Mouse (Mus musculus) MEL (cell line): Measurements from ENCODE around the gene Ablim1. TPM values are rescaled to one million over a fixed set of nuclear protein-coding genes. Genes with fewer than 3 reads are reported as not detected.

Source experiments
- DNase-seq: peaks from one replicate; pipeline ENCODE4 v3.0.0; 2011; ENCODE audit warnings: low read depth, low spot score
- H3K27ac ChIP-seq: 2 replicates; pipeline ENCODE4 v1.5.1; 2012; ENCODE audit warnings: low read depth, mild to moderate bottlenecking, control low read depth, low read length, moderate library complexity; ENCODE audit not compliant: control insufficient read depth
- H3K27me3 ChIP-seq, 2 experiments: fragments of 150-350 bp in 1 of 2; sonication (generic) in 1 of 2; 2 replicates each; pipeline ENCODE4 v1.6.1; 2012; ENCODE audit warnings: low read length in 2 of 2, mild to moderate bottlenecking in 2 of 2, improper control_type of control experiment in 1 of 2, moderate library complexity in 1 of 2; ENCODE audit not compliant: insufficient read depth in 2 of 2, control insufficient read depth in 1 of 2
- H3K36me3 ChIP-seq, 2 experiments: 2 replicates each; pipeline ENCODE4 v1.6.1; 2012 to 2014; ENCODE audit warnings: low read length in 2 of 2, improper control_type of control experiment in 1 of 2, inconsistent platforms in 1 of 2, mild to moderate bottlenecking in 1 of 2; ENCODE audit not compliant: insufficient read depth in 2 of 2, control insufficient read depth in 1 of 2
- H3K4me1 ChIP-seq, 2 experiments: fragments of 150-350 bp in 1 of 2; sonication (generic) in 1 of 2; 2 replicates each; pipeline ENCODE4 v1.6.1; 2012; ENCODE audit warnings: low read length in 2 of 2, improper control_type of control experiment in 1 of 2, mild to moderate bottlenecking in 1 of 2; ENCODE audit not compliant: insufficient read depth in 2 of 2, control insufficient read depth in 1 of 2
- H3K4me3 ChIP-seq, 2 experiments: fragments of 150-350 bp in 1 of 2; sonication (generic) in 1 of 2; 2 replicates each; pipeline ENCODE4 v1.5.1; 2012; ENCODE audit warnings: low read depth in 2 of 2, low read length in 2 of 2, mild to moderate bottlenecking in 2 of 2, moderate library complexity in 2 of 2, control low read depth in 1 of 2, improper control_type of control experiment in 1 of 2; ENCODE audit not compliant: control insufficient read depth in 1 of 2, insufficient read depth in 1 of 2
- H3K79me2 ChIP-seq: 2 replicates; pipeline ENCODE4 v1.6.1; 2012; ENCODE audit warnings: mild to moderate bottlenecking, low read length, moderate library complexity; ENCODE audit not compliant: control insufficient read depth, poor library complexity, insufficient read depth
- H3K9ac ChIP-seq: 2 replicates; pipeline ENCODE4 v1.6.1; 2012; ENCODE audit warnings: low read depth, mild to moderate bottlenecking, control low read depth, low read length, moderate library complexity; ENCODE audit not compliant: control insufficient read depth, poor library complexity, severe bottlenecking
- H3K9me3 ChIP-seq: fragments of 150-350 bp; sonication (generic); replicated peaks from 2 replicates; pipeline ENCODE4 v1.6.1; 2012; ENCODE audit warnings: mild to moderate bottlenecking, low read length, improper control_type of control experiment, moderate library complexity; ENCODE audit not compliant: insufficient read depth
- CHD1 ChIP-seq: IDR thresholded peaks from 2 replicates; pipeline ENCODE4 v1.6.1; 2012; ENCODE audit warnings: low read depth, mild to moderate bottlenecking, inconsistent platforms, low read length, improper control_type of control experiment
- CTCF ChIP-seq, 3 experiments: IDR thresholded peaks in 2 of 3; conservative IDR thresholded peaks in 1 of 3; 2 replicates each; pipeline ENCODE4 v1.5.1; 2011 to 2012; ENCODE audit warnings: low read length in 3 of 3, low read depth in 2 of 3, mild to moderate bottlenecking in 2 of 3, improper control_type of control experiment in 1 of 3, inconsistent platforms in 1 of 3, mixed read lengths in 1 of 3, moderate library complexity in 1 of 3; ENCODE audit not compliant: control insufficient read depth in 1 of 3, insufficient read depth in 1 of 3, poor library complexity in 1 of 3, severe bottlenecking in 1 of 3
- ELF1 ChIP-seq: IDR thresholded peaks from 2 replicates; pipeline ENCODE4 v1.6.1; 2014; ENCODE audit warnings: low read depth, mild to moderate bottlenecking, inconsistent platforms, low read length, improper control_type of control experiment, moderate library complexity
- EP300 ChIP-seq, 2 experiments: IDR thresholded peaks; 2 replicates each; pipeline ENCODE4 v1.6.1; 2011; ENCODE audit warnings: improper control_type of control experiment in 2 of 2, low read length in 2 of 2, low read depth in 1 of 2, mild to moderate bottlenecking in 1 of 2
- ETS1 ChIP-seq: IDR thresholded peaks from 2 replicates; pipeline ENCODE4 v1.6.1; 2012; ENCODE audit warnings: low read depth, mild to moderate bottlenecking, inconsistent platforms, low read length, improper control_type of control experiment, moderate library complexity
- HCFC1 ChIP-seq: IDR thresholded peaks from 2 replicates; pipeline ENCODE4 v1.6.1; 2012; ENCODE audit warnings: low read depth, mild to moderate bottlenecking, inconsistent platforms, low read length, improper control_type of control experiment, moderate library complexity
- MAX ChIP-seq: IDR thresholded peaks from 2 replicates; pipeline ENCODE4 v1.6.1; 2011; ENCODE audit warnings: low read length, improper control_type of control experiment
- MAZ ChIP-seq: IDR thresholded peaks from 2 replicates; pipeline ENCODE4 v1.6.1; 2012; ENCODE audit warnings: low read depth, mild to moderate bottlenecking, inconsistent platforms, low read length, improper control_type of control experiment
- MYC ChIP-seq: IDR thresholded peaks from 2 replicates; pipeline ENCODE4 v1.6.1; 2011; ENCODE audit warnings: low read depth, mild to moderate bottlenecking, low read length, improper control_type of control experiment, moderate library complexity
- NRF1 ChIP-seq: IDR thresholded peaks from 2 replicates; pipeline ENCODE4 v1.6.1; 2014; ENCODE audit warnings: low read depth, mild to moderate bottlenecking, inconsistent platforms, low read length, improper control_type of control experiment, moderate library complexity; ENCODE audit not compliant: poor library complexity, insufficient read depth, severe bottlenecking
- POLR2A ChIP-seq, 2 experiments: IDR thresholded peaks; 2 replicates each; pipeline ENCODE4 v1.6.1; 2011 to 2012; ENCODE audit warnings: low read length in 2 of 2, mild to moderate bottlenecking in 2 of 2, control low read depth in 1 of 2, improper control_type of control experiment in 1 of 2, low read depth in 1 of 2, moderate library complexity in 1 of 2; ENCODE audit not compliant: control insufficient read depth in 1 of 2, insufficient read depth in 1 of 2, poor library complexity in 1 of 2
- POLR2AphosphoS5 ChIP-seq: IDR thresholded peaks from 2 replicates; pipeline ENCODE4 v1.6.1; 2012; ENCODE audit warnings: low read depth, borderline replicate concordance, mild to moderate bottlenecking, inconsistent platforms, low read length, moderate library complexity, mixed read lengths
- SIN3A ChIP-seq: IDR thresholded peaks from 2 replicates; pipeline ENCODE4 v1.6.1; 2012; ENCODE audit warnings: low read length, improper control_type of control experiment, inconsistent platforms
- TAL1 ChIP-seq: IDR thresholded peaks from 2 replicates; pipeline ENCODE4 v1.6.1; 2012; ENCODE audit warnings: mild to moderate bottlenecking, inconsistent platforms, low read length, moderate library complexity, mixed read lengths
- TCF12 ChIP-seq: IDR thresholded peaks from 2 replicates; pipeline ENCODE4 v1.6.1; 2014; ENCODE audit warnings: low read depth, mild to moderate bottlenecking, inconsistent platforms, low read length, improper control_type of control experiment, moderate library complexity
- USF2 ChIP-seq, 2 experiments: IDR thresholded peaks; 2 replicates each; pipeline ENCODE4 v1.6.1; 2011 to 2012; ENCODE audit warnings: improper control_type of control experiment in 2 of 2, low read length in 2 of 2, borderline replicate concordance in 1 of 2, inconsistent platforms in 1 of 2, low read depth in 1 of 2, mild to moderate bottlenecking in 1 of 2; ENCODE audit not compliant: insufficient read depth in 1 of 2
- ZMIZ1 ChIP-seq: IDR thresholded peaks from 2 replicates; pipeline ENCODE4 v1.6.1; 2012; ENCODE audit warnings: low read depth, mild to moderate bottlenecking, inconsistent platforms, low read length, improper control_type of control experiment, moderate library complexity
- ZNF384 ChIP-seq: IDR thresholded peaks from 2 replicates; pipeline ENCODE4 v1.6.1; 2012; ENCODE audit warnings: low read depth, mild to moderate bottlenecking, inconsistent platforms, low read length, improper control_type of control experiment
- polyA plus RNA-seq, 2 experiments: library from polyadenylated mRNA; stranded (reverse) in 1 of 2; unstranded in 1 of 2; fragments of >175 nt in 1 of 2; fragments of >200 nt in 1 of 2; gene quantifications; 2 replicates each; pipeline versions ENCODE4 v1.2.1 to v1.2.4; 2012; ENCODE audit warnings: low replicate concordance in 2 of 2, low read depth in 1 of 2; ENCODE audit not compliant: insufficient read length in 2 of 2, insufficient read depth in 1 of 2, missing spikeins in 1 of 2
- total RNA-seq: library from RNA; depleted of rRNA; stranded (reverse); fragments of 300-350 nt; gene quantifications from 2 replicates; pipeline ENCODE4 v1.2.3, GENCODE M21; 2012

The Ablim1 gene
- total and polyA plus RNA-seq, 3 experiments, result not detected

DNA sequence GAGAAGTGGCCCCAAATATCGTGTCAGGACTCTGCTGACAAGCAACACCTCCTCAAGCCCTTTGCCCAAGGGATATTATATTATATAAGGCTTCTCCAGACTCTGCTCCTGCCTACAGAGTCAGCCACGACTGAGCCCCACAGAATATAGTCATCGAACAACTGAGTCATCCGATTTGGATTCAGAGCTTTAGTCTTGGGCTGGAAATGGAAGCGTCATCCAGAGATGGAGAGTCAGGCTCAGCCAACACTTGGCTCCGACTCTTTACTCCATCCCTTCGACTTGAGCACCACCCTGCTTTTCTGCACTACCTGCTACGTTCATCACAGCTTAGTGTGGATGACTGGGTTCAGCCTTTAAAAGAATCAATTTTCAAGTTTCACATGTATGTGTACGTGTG, 17.3 kb downstream of the Ablim1 start:
- Histone ChIP-seq H3K4me1 (peaks cover 0 to 5% of the 10 kb centered on the region in 2 experiments; a peak in 1 of 4 replicates), H3K79me2 (no peaks in the 10 kb centered on the region), H3K9me3 (no peaks in the 10 kb centered on the region), H3K27ac (no peak overlapping the region), H3K4me3 (no peak overlapping the region), H3K27me3 (no peaks in the 10 kb centered on the region; a peak in 1 of 4 replicates), H3K36me3 (no peaks in the 10 kb centered on the region), H3K9ac (no peak overlapping the region)
- DNase-seq, result no peak
- TF ChIP-seq ZNF384, result no peak
- TF ChIP-seq ZMIZ1, result no peak
- TF ChIP-seq HCFC1, result no peak
- TF ChIP-seq USF2 (IDR thresholded peaks at IDR 0.05; ENCODE audit: borderline replicate concordance in 1 of 2, insufficient read depth in 1 of 2, low read depth in 1 of 2, low read length in 2 of 2), result no peak
- TF ChIP-seq TCF12, result no peak
- no peak for TF ChIP-seq ETS1

DNA sequence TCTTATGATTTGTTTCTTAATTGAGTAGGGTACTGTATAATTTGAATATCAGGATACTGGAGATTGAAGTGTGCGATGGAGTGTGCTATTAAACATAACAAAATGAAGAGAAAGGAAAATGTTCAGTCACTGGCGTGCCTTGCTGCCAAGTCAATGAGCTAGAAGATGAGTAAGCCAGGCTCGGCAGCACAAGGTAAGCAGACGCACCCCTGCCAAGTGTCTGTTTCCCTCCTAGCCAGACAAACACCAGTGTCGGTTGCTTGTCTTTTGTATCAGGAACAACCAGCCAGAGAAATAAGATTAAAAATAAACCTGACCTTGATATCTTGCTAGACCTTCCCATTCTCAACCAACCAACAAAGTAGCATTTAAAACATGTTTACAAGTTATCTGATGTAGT, 18.2 kb downstream of the Ablim1 start:
- H3K4me3 ChIP-seq, result no peak overlapping the region
- peak; percentile 33 for DNase-seq
- H3K9me3 ChIP-seq, result no peaks in the 10 kb centered on the region
- no peak overlapping the region for H3K27ac ChIP-seq
- no peaks in the 10 kb centered on the region for H3K79me2 ChIP-seq
- H3K4me1 ChIP-seq, result peaks cover 0 to 5% of the 10 kb centered on the region in 2 experiments; a peak in 1 of 4 replicates
- no peaks in the 10 kb centered on the region for H3K36me3 ChIP-seq
- no peak overlapping the region for H3K9ac ChIP-seq
- no peak for TF ChIP-seq CHD1
- peak in 1 of 2 experiments; percentile 47; a peak in 2 of 4 replicates for TF ChIP-seq EP300 (IDR thresholded peaks at IDR 0.05; ENCODE audit: low read depth in 1 of 2, low read length in 2 of 2)
- peak; percentile 25; the same call in 1 of the 2 replicates for TF ChIP-seq TCF12
- H3K27me3 ChIP-seq, result peaks cover 0 to 2% of the 10 kb centered on the region in 2 experiments; a peak in 3 of 4 replicates

DNA sequence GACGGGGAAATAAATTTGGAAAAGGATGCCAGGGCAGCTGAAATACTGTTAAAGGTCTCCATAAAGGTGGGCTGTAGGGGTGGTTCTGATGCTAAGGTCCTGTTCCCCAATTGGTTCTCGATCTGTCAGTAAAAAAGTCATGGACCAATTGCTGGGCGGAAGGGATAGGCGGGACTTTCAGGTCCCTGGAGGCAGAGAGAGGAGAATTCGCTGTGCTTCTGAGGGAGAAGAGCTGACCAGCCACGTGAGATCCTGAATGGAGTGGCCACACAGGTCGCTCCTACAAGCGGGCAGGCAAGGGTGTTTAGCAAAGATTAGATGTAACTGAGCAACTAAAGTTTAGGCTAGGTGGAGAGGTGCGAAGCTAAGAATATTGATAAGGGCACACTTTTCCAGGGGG, 19.2 kb downstream of the Ablim1 start:
- H3K27me3 ChIP-seq, result peaks cover 4 to 8% of the 10 kb centered on the region in 2 experiments
- H3K79me2 ChIP-seq, result no peaks in the 10 kb centered on the region
- TF ChIP-seq HCFC1, result no peak
- TF ChIP-seq CTCF (IDR thresholded peaks at IDR 0.05 in 2 of 3, conservative IDR thresholded peaks at IDR 0.05 in 1 of 3; ENCODE audit: control insufficient read depth in 1 of 3, insufficient read depth in 1 of 3, low read depth in 2 of 3, low read length in 3 of 3, poor library complexity in 1 of 3, severe bottlenecking in 1 of 3), result no peak
- TF ChIP-seq TAL1, result no peak
- no peak for TF ChIP-seq NRF1
- TF ChIP-seq POLR2A (IDR thresholded peaks at IDR 0.05; ENCODE audit: control insufficient read depth in 1 of 2, insufficient read depth in 1 of 2, low read depth in 1 of 2, low read length in 2 of 2, poor library complexity in 1 of 2), result no peak
- TF ChIP-seq MAX, result no peak
- no peak for TF ChIP-seq MYC
- no peak for TF ChIP-seq MAZ
- TF ChIP-seq ELF1, result no peak
- TF ChIP-seq SIN3A, result no peak
- TF ChIP-seq POLR2AphosphoS5, result no peak
- no peak for TF ChIP-seq ZMIZ1
- TF ChIP-seq, all 39 proteins: peak for 0
- DNase-seq, result no peak
- H3K9ac ChIP-seq, result no peak overlapping the region
- H3K4me3 ChIP-seq, result no peak overlapping the region
- H3K36me3 ChIP-seq, result no peaks in the 10 kb centered on the region
- no peaks in the 10 kb centered on the region for H3K9me3 ChIP-seq
- H3K4me1 ChIP-seq, result peaks cover 0 to 5% of the 10 kb centered on the region in 2 experiments; a peak in 1 of 4 replicates
- H3K27ac ChIP-seq, result no peak overlapping the region
